Mouse (Mus musculus) CD4-positive, CD25-positive, alpha-beta regulatory T cell, adult 2 months (primary cell): ENCODE results near the gene Zfp619.
"Not testable (repeated sequence)": the region's sequence is repeated elsewhere in the genome, so short reads cannot be mapped to it uniquely, and the experiment has no call there.

Experiments
- DNase-seq: peaks from one replicate; pipeline ENCODE4 v3.0.0-alpha.2; 2012; ENCODE audit warnings: low read depth, low spot score

Zfp619 gene

DNA sequence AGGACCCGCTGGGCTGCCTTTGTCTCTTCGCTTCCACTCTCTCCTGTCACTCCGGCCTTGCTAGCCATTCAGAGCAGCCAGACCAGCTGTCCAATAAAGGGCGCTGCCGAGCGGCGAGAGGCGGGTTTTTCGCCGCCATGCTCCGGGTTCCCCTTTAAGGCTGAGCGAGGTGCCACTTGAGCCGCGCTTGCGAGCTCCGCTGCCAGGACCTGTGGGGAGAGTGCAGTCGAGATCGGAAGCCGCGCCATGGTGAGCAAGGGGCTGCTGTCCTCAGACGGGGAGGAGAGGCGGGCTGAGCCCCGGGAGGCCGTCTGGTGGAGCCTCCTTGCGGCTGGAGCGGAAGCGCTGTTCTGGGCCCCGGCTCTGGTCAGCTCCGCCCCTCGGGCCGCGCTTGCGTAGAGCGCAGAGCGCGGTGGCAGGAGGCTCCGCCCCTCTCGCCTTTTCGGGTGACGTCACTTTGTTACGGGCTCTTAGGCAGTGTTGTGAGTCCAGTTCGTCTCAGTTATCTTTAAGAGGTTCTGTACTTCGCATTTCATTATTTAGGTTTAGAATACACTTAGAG is at the start of gene Zfp619:
Zfp619 (plus strand) TSS at position 151 of the 562 bp plus-strand sequence.
- peak; percentile 97 for DNase-seq

DNA sequence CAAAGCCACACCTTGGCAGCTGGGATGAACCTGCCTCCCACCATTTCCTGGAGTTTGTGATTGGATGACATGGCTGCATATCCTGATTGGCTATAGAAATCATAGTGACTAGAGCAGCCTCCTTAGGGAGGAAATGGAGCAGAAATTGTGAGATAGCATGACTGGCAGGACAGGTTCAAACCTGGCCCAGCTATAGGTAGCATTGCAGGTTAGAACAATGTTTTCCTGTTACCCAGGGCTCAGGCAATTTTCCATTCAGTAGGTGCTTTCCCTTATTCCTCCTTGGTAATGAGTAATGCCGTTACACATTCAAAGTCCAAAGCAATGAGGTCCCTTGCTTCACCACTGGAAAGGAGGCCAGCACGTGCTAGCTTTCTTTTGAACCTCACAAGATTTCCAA is 38.6 kb upstream of the Zfp619 start:
- DNase-seq: no peak

DNA sequence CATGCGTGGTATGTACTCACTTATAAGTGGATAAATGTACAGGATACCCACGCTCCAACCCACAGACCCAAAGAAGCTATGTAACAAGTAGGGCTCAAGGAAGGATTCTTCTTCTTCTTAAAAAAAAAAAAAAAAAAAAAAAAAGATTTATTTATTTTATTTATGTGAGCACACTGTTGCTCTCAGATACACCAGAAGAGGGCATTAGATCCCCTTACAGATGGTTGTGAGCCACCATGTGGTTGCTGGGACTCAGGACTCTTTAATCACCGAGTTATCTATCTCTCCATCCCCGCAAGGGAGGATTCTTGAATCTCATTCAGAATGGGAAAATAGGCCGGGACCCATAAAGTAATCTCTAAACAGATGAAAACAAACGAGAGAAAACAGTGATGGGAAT is 33.2 kb upstream of the Zfp619 start:
- DNase-seq: peak; percentile 5

DNA sequence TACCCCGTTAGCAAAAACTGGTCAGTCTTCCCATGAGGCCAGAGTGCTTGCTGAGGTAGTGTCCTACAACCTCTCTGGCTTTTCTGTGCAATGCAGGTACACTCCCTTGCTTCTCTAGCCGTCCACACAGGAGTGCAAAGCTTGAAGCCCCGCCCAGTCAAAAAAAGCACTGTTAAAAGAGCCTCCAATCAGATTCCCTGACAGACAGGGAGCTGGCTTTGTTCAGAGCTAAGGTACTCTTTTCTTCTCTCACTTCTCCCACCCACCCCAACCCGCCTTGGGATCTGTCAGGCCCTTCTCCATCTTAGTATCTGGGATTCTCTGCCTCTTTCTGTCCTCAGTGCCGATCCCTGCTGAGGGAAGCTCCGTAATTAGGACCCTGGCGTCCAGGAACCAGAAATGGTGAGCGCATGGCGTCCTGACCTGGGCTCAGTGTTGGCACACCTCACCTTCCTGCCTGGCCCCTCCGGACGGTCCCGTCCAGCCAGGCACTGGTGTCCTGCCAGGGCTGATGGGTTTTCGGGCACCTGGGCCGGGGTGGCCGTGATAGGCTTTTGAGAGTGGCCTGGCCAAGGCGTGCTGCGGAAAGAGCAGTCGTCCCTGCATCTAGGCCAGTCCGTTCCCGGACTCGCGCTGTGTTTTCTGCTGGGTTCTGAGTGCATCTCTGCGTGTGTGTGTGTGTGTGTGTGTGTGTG is 30.3 kb upstream of the Zfp619 start:
- DNase-seq: no peak

DNA sequence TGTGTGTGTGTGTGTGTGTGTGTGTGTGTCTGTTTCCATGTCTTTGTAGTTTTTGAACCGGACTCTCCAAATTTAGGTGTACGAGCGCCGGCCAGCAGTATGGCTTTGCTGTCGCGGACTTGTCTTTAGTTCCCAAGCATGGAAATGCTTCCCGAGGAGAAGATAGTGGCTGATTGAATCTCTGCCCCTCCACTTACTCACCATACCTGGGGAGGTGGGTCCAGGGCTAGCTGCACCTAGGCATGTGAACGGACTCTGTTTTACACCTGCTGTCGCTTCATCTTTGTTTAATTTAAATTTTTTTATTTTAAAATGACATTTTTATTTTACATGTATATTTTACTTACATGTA is 29.7 kb upstream of the Zfp619 start:
- DNase-seq: no peak

DNA sequence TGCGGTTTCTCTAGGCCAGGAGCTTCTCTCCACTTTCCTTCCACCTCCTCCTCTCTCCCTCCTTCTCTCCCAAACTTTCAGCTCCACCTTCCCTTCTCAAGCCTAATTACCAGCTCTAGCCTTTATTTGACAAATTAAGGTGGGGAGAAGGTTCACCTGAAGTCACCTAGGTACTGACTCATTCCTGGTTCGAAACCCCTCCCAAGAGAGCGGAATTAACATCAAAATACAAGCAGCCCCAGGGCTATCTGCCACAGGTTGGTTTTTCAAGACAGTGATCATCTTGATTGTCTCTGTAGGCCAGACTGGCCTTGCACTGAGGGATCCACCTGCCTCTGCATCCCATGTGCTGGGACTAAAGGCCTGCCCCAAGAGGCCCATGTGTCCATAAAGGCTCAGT is 22.9 kb upstream of the Zfp619 start:
- DNase-seq: no peak

DNA sequence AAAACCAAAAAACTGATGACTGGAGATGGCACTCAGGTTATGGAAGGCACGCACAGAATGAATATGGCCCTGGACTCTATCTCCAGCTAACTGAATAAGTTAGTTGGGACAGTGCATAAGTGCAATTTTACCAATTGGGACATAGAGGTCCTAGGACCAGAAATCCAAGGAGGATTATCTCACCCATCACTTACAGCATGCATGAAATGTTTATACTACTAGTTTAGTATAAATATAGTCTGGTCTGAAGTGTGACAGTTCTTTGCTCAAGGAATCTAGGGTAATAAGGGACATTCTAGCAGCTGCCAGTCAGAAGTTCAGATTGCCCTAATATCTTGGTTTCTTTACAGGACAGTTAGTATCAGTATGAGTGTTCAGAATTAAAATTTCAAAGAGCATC is 13.5 kb upstream of the Zfp619 start:
- DNase-seq: no peak

DNA sequence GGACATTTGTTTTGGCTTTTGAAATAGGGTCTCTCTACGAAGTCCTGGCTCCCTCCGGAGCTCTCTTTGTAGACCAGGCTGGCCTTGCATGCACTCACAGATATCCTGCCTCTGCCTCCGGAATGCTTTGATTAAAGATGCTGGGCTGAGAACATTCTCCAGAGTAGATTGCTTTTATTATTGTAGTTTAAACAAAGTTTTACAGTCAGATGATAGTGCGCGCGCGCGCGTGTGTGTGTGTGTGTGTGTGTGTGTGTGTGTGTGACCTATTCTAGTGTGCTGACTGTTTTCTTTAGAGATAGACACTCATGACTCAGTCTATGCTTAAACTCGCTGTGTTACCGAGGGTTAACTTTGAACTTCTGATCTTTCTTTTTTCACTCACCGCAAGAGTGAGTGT is 796 bp downstream of the Zfp619 start:
- DNase-seq: peak; percentile 52

DNA sequence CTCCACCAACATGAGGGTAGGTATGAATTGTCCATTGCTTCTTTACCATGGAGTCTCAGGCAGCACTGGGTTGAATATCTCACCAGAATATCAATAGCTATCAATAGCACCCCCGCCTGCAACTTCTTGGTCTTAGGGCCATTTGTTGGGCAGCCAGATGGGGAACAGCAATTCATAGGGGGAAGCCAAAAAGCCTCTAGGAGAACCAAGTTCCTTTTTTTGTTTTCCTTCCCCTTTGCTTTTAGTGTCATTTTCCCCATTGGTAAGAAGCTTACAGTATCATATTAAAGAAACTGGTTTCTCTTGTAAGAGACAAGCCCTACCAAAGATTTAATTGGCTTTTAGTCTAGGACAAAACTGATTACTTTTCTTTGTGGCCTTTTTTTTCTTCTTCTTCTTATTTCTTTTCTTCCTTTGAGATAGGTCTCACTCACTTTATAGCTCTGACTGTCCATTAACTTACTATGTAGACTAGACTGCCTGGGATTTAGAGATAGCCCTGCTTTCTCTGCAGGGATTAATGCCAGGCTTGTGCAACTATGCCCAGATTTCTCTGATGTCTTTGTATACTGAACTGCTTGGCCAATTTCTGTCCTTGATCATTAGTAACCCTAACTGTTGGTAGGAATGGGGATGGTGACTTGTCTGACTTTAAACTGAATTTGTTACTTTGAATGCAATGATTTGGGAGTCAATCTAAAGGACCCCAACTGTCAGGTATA is 6.3 kb downstream of the Zfp619 start:
- DNase-seq: no peak

DNA sequence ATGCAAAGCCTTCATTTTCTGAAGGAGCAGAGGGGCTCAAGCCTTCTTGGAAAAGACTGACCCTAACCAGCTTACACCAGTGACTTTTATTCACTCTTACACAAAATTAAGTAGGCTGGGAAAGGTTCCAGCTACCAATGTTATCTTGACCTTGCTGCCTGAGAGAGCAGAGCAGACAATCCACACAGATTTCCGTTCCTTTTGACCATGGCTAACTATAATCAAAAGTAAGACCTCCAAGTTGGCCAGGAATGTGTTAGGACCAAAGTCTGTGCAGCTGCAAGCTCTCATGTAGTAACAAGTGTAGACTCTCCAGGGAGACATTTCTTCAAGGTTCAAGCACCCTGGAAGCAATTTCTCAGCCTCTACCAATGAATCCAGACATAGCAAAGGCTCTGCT is 25.6 kb downstream of the Zfp619 start:
- DNase-seq: no peak

DNA sequence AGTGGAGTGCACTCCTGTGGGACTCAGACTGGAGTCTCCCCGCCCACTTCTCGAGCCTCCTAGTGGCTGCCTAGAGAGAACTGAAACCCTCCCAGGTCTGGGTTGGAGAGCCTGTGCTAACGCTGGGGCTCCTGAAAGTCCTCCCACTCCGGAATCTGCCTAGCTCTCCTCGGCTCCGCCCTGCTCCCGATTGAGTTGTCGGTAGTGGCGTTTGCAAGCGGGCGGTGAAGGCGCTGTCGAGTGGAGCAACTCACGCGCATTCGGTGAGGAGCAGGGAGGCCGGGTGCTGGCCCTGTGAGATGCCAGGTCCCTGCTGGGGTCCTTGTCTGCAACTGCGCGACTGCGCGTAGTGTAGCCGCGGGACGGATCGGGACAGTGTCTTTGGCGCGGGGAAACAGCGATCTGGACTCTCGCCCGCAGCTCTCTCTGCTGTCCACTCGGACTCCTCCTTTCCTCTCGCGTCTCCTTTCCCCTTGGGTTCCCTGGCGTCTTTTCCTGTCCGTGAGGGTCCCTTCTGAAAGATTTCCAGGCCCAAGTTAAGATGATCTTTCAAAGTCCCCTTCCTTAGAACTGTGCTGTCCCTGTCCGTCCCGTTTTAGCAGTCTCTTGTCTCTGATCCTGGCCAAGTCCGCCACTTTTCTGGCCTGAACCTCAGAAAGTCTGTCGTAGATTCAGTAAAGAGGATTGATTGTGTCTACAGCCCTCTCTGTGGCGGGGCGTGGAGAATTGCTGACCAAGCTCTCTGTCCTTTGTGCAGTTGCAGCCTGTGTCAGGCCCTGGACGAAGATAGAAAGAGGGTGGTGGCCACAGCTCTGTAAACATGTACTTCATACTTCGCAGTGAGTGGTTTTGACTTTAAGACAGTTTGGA is 26.9 kb downstream of the Zfp619 start:
- peak; percentile 82 for DNase-seq

DNA sequence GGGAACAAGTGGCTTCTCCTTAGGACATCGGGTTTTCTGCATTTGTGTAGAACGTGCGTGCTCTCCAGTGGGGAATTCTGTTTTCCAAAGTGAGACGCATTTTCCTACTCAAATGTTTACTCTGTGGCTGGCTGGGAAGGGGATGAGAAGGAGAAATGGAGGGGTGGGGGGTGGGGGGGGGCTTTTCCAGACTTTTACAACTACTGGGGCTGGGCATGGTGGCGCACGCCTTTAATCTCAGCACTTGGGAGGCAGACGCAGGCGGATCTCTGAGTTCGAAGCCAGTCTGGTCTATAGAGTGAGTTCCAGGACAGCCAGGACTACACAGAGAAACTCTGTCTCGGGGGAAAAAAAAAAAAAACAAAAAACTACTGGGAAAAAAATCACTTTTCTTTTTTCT is 27.6 kb downstream of the Zfp619 start:
- no peak for DNase-seq

DNA sequence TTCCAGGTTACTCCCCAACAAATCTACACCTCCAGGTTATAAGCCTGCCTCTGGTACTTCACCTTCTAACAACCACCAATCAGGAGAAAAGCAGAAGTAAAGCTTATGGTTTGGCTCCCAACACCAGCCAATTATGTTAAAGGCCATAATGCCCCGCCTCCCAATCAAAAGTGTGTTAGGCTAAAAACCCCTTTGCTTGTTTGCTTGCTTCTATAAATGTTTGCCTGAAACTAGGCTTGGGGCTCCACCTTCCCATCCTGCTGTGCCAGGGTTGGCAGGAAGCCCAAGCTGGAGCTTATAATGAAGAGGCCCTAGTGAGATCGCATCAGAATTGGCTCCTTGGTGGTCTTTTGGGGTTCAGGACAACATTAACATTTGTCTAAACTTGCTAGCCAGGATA is 31.8 kb downstream of the Zfp619 start:
- DNase-seq: peak; percentile 24

DNA sequence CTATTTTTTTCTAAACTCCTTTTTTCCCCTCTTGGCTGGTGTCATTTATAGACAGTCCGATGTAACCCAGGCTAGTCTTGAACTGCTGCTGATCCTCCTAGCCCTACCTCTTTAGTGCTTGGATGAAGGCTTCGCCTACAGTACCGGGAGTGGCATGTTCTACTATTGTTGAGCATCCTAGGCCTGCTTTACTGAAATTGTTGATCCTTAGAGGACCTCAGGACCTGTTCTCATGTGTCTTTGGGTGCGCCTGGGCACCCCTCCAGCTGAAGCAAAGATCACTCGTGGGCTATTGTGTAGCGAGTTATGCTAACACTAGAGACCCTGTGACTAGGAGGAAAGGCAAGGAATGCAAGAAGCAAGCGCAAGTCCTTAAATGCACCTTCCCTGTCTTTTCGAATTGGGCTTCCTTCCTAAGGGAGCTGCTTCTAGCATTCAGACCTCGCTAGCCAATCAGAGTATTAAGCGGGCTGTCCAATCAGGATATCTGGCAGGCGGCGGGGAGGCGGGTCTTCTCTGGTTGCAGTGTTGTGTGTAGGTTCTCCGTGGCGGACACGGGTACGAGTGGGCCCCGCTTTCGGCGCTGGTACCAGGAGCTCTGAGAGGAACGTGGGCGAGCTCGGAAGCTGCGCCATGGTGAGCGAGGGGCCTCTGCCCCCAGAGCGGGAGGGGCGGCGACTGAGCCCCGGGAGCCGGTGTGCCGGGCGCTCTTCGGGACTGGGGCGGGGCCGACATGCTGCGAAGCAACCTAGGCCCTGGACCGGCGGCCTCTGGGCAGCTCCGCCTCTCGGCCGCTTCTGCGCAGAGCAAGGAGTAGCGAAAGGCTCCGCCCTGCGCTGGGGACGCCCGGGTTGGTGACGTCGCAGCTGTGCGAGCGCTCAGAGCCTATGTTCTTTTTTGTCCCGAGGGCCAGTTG is 34.7 kb downstream of the Zfp619 start:
- peak; percentile 98 for DNase-seq

DNA sequence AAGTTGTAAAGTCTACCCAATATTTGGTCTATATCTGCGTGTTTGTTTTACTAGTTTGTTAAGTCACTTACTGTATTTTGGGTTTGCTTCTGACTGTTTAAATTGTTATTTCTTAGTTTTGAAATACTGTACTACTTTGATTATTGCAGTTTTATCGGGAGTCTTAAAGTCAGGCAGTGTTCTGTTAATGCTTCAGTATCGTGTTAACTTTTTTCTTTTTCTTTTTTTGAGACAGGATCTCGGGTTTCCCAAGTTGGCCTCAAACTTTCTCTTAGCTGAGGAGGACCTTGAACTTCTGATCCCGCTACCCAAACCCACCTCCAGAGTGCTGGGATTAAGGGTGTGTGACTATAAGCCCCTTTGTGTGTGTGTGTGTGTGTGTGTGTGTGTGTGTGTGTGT is 35.4 kb downstream of the Zfp619 start:
- DNase-seq: peak; percentile 33

DNA sequence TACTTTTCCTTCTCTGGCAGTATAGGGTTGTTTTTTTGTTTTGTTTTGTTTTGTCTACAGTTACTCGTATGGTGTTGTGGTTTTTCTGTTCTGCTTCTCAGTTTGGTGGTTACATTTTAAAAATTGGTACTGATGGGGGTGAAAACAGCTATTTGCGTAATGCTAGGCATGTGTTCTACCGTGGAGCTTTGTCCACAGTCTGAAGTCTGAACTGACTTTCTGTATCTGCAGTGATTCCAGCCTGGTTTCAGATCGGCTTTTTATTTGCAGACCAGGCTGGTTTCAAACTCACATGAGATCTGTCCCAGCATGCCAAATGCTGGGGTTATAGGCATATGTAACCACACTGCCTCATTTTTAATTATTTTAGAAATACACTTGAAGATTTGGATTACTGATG is 36.3 kb downstream of the Zfp619 start:
- peak; percentile 16 for DNase-seq

DNA sequence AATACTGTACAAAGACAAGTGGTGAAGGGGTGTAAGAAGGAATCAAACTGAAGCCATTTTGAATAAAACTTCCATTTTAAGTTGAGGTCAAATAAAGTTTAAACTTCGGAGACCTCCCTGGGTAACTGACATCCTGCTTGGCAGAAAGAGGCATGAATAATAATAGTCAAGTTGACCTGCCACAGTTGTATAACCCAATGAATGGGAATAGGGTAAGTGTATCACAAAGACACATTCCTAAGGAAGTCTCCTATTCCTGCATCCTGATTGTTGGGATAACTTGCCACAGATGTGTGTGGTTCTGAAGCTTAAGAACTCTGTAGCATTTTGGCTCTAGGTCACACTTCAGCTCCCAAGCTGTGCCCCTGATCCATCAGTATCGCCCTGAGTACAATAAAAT is 62.5 kb downstream of the Zfp619 start:
- DNase-seq: no peak

DNA sequence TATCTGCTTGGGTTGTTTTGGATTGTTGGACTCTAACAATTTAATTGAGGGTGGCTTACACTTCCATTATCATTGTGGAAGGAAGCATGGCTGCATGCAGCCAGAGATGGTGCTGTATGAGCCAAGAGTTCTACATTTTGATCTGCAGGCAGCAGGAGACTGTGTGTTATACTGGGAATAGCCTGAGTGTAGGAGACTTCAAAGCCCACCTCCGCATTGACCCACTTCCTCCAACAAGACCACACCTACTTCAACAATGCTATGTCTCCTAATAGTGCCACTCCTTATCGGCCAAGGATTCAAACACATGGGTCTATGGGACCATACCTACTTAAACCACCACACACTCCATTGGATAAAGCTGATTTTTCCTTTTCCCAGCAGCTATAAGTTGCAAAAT is 63.0 kb downstream of the Zfp619 start:
- no peak for DNase-seq

DNA sequence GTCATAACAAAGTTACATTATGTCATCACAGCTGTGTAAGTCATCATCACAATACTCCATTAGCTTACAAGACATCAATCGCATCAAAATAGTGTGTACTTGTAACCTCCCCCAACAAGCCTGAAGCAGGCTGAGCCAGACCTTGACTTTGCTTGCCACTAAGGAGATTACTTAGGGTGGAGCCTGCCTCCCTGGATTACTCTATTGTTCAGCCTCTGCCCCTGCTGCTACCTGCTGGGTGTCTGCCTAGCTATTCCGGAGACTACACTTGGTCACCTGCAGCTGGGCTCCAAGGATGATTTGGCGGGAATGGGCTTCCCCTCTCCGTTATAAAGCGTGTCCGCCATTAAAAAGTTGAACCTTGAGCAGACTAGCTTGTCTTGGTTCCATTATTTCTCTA is 69.3 kb downstream of the Zfp619 start:
- DNase-seq: not testable (repeated sequence)

DNA sequence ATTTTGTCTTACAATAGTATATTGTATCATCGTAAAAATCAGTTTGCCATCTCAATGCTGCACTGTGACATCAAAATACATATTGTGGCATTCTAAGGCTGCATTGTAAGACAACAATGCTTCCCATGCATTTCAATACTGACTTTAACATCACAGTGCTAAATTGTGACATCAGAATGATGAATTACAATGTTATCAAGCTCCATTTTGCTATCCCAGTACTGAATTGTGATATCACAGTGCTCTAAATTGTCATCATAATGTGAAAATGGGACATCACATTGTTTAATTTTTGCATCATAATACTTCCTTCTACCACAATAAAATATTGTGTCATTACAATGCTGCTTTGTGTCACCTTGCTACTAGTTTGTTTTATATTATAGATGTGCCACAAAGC is 70.5 kb downstream of the Zfp619 start:
- DNase-seq: no peak

DNA sequence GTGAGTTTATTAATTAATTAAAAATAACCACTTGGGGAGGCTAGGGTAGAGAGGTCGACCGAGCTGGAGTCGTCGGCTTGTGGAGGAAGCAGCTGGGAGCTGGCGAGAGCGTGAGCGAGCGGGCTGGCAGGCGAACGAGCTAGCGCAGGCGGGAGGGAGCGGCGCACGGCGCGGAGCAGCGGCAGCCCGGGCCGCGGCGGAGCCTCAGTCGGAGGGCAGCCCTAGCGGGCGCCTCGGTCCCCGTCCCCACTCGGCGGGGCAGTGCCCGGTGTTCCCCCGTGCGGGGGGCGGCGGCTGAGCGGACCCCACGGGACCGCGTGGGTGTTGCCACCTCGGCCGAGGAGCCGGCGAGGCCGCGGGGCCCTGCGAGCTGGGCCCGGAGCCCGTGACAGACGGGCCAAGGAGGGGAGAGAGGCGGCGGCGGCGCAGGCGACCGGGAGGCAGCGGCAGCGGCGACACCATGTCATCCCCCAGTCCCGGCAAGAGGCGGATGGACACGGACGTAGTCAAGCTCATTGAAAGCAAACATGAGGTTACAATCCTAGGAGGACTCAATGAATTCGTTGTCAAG is 71.0 kb downstream of the Zfp619 start:
- peak; percentile 17 for DNase-seq
